Mouse (Mus musculus): ENCODE results near the gene D6Ertd527e. TPM values are rescaled to one million over a fixed set of nuclear protein-coding genes. Genes with fewer than 3 reads are reported as not detected.

D6Ertd527e gene
- polyA plus RNA-seq, 1 experiment from 2014 or later: 0.23 TPM

- Histone ChIP-seq H3K9ac (ENCODE audit: low read depth, low read length) (no peak overlapping the region), H3K9me3 (ENCODE audit: control insufficient read depth, low read length) (no peaks in the 10 kb centered on the region), H3K27me3 (replicated peaks; ENCODE audit: control insufficient read depth, insufficient read depth, low read length) (no peaks in the 10 kb centered on the region), H3K4me2 (ENCODE audit: low read depth, low read length) (no peak overlapping the region), H3K4me3 (ENCODE audit: low read length) (no peak overlapping the region), H3K4me1 (ENCODE audit: control insufficient read depth, insufficient read depth, low read length) (0 out of 2 replicates have a peak, but pooled peaks cover 2% of the 10 kb centered on the region), H3K36me3 (ENCODE audit: control insufficient read depth, insufficient read depth, low read length) (no peaks in the 10 kb centered on the region), H3K27ac (ENCODE audit: low read length) (no peak overlapping the region)
- 84% methylated on average over 6 of the region's 6 CpGs for WGBS
- ATAC-seq: no peak
These were observed 16.1 kb downstream of the D6Ertd527e start for GRCm38 (mm10) chr6:87120661-87121060.

- H3K4me1 ChIP-seq (ENCODE audit: control insufficient read depth, insufficient read depth, low read length): peaks cover 3% of the 10 kb centered on the region
- H3K9ac ChIP-seq (ENCODE audit: low read depth, low read length): no peak overlapping the region
- H3K27me3 ChIP-seq (replicated peaks; ENCODE audit: control insufficient read depth, insufficient read depth, low read length): no peaks in the 10 kb centered on the region
- H3K27ac ChIP-seq (ENCODE audit: low read length): no peak overlapping the region
- ATAC-seq: no peak
- no peaks in the 10 kb centered on the region for H3K36me3 ChIP-seq (ENCODE audit: control insufficient read depth, insufficient read depth, low read length)
- no peak overlapping the region for H3K4me2 ChIP-seq (ENCODE audit: low read depth, low read length)
- H3K4me3 ChIP-seq (ENCODE audit: low read length): no peak overlapping the region
- no peaks in the 10 kb centered on the region for H3K9me3 ChIP-seq (ENCODE audit: control insufficient read depth, low read length)
- WGBS: 72% methylated on average over 7 of the region's 7 CpGs
These were observed 17.4 kb downstream of the D6Ertd527e start for GRCm38 (mm10) chr6:87121961-87122360.

- no peaks in the 10 kb centered on the region for H3K36me3 ChIP-seq (ENCODE audit: control insufficient read depth, insufficient read depth, low read length)
- 74% methylated on average over 6 of the region's 6 CpGs for WGBS
- peaks cover 12% of the 10 kb centered on the region for H3K4me1 ChIP-seq (ENCODE audit: control insufficient read depth, insufficient read depth, low read length)
- H3K27me3 ChIP-seq (replicated peaks; ENCODE audit: control insufficient read depth, insufficient read depth, low read length): no peaks in the 10 kb centered on the region
- H3K9me3 ChIP-seq (ENCODE audit: control insufficient read depth, low read length): no peaks in the 10 kb centered on the region
- no peak for ATAC-seq
- no peak overlapping the region for H3K27ac ChIP-seq (ENCODE audit: low read length)
- H3K9ac ChIP-seq (ENCODE audit: low read depth, low read length): no peak overlapping the region
- no peak overlapping the region for H3K4me2 ChIP-seq (ENCODE audit: low read depth, low read length)
- H3K4me3 ChIP-seq (ENCODE audit: low read length): no peak overlapping the region
These were observed 18.9 kb downstream of the D6Ertd527e start for GRCm38 (mm10) chr6:87123406-87123805.

- no peak overlapping the region for H3K4me3 ChIP-seq (ENCODE audit: low read length)
- H3K9ac ChIP-seq (ENCODE audit: low read depth, low read length): no peak overlapping the region
- WGBS: 80% methylated on average over 4 of the region's 4 CpGs
- no peaks in the 10 kb centered on the region for H3K9me3 ChIP-seq (ENCODE audit: control insufficient read depth, low read length)
- H3K4me2 ChIP-seq (ENCODE audit: low read depth, low read length): no peak overlapping the region
- no peak for ATAC-seq
- H3K27ac ChIP-seq (ENCODE audit: low read length): no peak overlapping the region
- no peaks in the 10 kb centered on the region for H3K36me3 ChIP-seq (ENCODE audit: control insufficient read depth, insufficient read depth, low read length)
- H3K27me3 ChIP-seq (replicated peaks; ENCODE audit: control insufficient read depth, insufficient read depth, low read length): no peaks in the 10 kb centered on the region
- H3K4me1 ChIP-seq (ENCODE audit: control insufficient read depth, insufficient read depth, low read length): peaks cover 12% of the 10 kb centered on the region
These were observed 19.4 kb downstream of the D6Ertd527e start for GRCm38 (mm10) chr6:87123973-87124372.

GRCm38 (mm10) chr6:87127049-87127753 is 22.7 kb downstream of the D6Ertd527e start:
- Histone ChIP-seq H3K4me3 (ENCODE audit: low read length) (no peak overlapping the region), H3K27ac (ENCODE audit: low read length) (no peak overlapping the region), H3K27me3 (replicated peaks; ENCODE audit: control insufficient read depth, insufficient read depth, low read length) (no peaks in the 10 kb centered on the region), H3K9ac (ENCODE audit: low read depth, low read length) (no peak overlapping the region), H3K36me3 (ENCODE audit: control insufficient read depth, insufficient read depth, low read length) (no peaks in the 10 kb centered on the region), H3K9me3 (ENCODE audit: control insufficient read depth, low read length) (no peaks in the 10 kb centered on the region), H3K4me1 (ENCODE audit: control insufficient read depth, insufficient read depth, low read length) (peaks cover 10% of the 10 kb centered on the region), H3K4me2 (ENCODE audit: low read depth, low read length) (no peak overlapping the region)
- WGBS: 34% methylated on average over 8 of the region's 8 CpGs
- peak; percentile 79 for ATAC-seq

GRCm38 (mm10) chr6:87129861-87130260 is 25.3 kb downstream of the D6Ertd527e start:
- peaks cover 10% of the 10 kb centered on the region for H3K4me1 ChIP-seq (ENCODE audit: control insufficient read depth, insufficient read depth, low read length)
- no peak overlapping the region for H3K27ac ChIP-seq (ENCODE audit: low read length)
- H3K36me3 ChIP-seq (ENCODE audit: control insufficient read depth, insufficient read depth, low read length): no peaks in the 10 kb centered on the region
- 92% methylated on average over 8 of the region's 8 CpGs for WGBS
- no peak overlapping the region for H3K9ac ChIP-seq (ENCODE audit: low read depth, low read length)
- no peak overlapping the region for H3K4me2 ChIP-seq (ENCODE audit: low read depth, low read length)
- no peaks in the 10 kb centered on the region for H3K27me3 ChIP-seq (replicated peaks; ENCODE audit: control insufficient read depth, insufficient read depth, low read length)
- no peak for ATAC-seq
- H3K9me3 ChIP-seq (ENCODE audit: control insufficient read depth, low read length): no peaks in the 10 kb centered on the region
- no peak overlapping the region for H3K4me3 ChIP-seq (ENCODE audit: low read length)

GRCm38 (mm10) chr6:87130628-87131027 is 26.1 kb downstream of the D6Ertd527e start:
- Histone ChIP-seq H3K4me3 (ENCODE audit: low read length) (no peak overlapping the region), H3K36me3 (ENCODE audit: control insufficient read depth, insufficient read depth, low read length) (no peaks in the 10 kb centered on the region), H3K4me2 (ENCODE audit: low read depth, low read length) (no peak overlapping the region), H3K9me3 (ENCODE audit: control insufficient read depth, low read length) (no peaks in the 10 kb centered on the region), H3K9ac (ENCODE audit: low read depth, low read length) (no peak overlapping the region), H3K27ac (ENCODE audit: low read length) (no peak overlapping the region), H3K27me3 (replicated peaks; ENCODE audit: control insufficient read depth, insufficient read depth, low read length) (no peaks in the 10 kb centered on the region), H3K4me1 (ENCODE audit: control insufficient read depth, insufficient read depth, low read length) (peaks cover 10% of the 10 kb centered on the region)
- 94% methylated on average over 7 of the region's 7 CpGs for WGBS
- ATAC-seq: no peak

GRCm38 (mm10) chr6:87131078-87131477 is 26.5 kb downstream of the D6Ertd527e start:
- no peak for ATAC-seq
- Histone ChIP-seq H3K9ac (ENCODE audit: low read depth, low read length) (no peak overlapping the region), H3K27me3 (replicated peaks; ENCODE audit: control insufficient read depth, insufficient read depth, low read length) (no peaks in the 10 kb centered on the region), H3K27ac (ENCODE audit: low read length) (no peak overlapping the region), H3K36me3 (ENCODE audit: control insufficient read depth, insufficient read depth, low read length) (no peaks in the 10 kb centered on the region), H3K9me3 (ENCODE audit: control insufficient read depth, low read length) (no peaks in the 10 kb centered on the region), H3K4me3 (ENCODE audit: low read length) (no peak overlapping the region), H3K4me2 (ENCODE audit: low read depth, low read length) (no peak overlapping the region), H3K4me1 (ENCODE audit: control insufficient read depth, insufficient read depth, low read length) (peaks cover 10% of the 10 kb centered on the region)
- WGBS: 76% methylated on average over 1 of the region's 1 CpGs

- no peak for ATAC-seq
- WGBS: 75% methylated on average over 3 of the region's 3 CpGs
- H3K9me3 ChIP-seq (ENCODE audit: control insufficient read depth, low read length): no peaks in the 10 kb centered on the region
- no peaks in the 10 kb centered on the region for H3K36me3 ChIP-seq (ENCODE audit: control insufficient read depth, insufficient read depth, low read length)
- no peaks in the 10 kb centered on the region for H3K4me1 ChIP-seq (ENCODE audit: control insufficient read depth, insufficient read depth, low read length)
- H3K4me2 ChIP-seq (ENCODE audit: low read depth, low read length): no peak overlapping the region
- no peaks in the 10 kb centered on the region for H3K27me3 ChIP-seq (replicated peaks; ENCODE audit: control insufficient read depth, insufficient read depth, low read length)
- H3K4me3 ChIP-seq (ENCODE audit: low read length): no peak overlapping the region
- H3K27ac ChIP-seq (ENCODE audit: low read length): no peak overlapping the region
- H3K9ac ChIP-seq (ENCODE audit: low read depth, low read length): no peak overlapping the region
These were observed 29.0 kb downstream of the D6Ertd527e start for GRCm38 (mm10) chr6:87133520-87133919.
